Mouse (Mus musculus): Measurements from ENCODE around the gene Myo16. TPM values are rescaled to one million over a fixed set of nuclear protein-coding genes. Genes with fewer than 3 reads are reported as not detected.

The Myo16 gene
- total and polyA plus RNA-seq, 3 experiments: 1.4 to 3.8 TPM; not detected in 1

DNA sequence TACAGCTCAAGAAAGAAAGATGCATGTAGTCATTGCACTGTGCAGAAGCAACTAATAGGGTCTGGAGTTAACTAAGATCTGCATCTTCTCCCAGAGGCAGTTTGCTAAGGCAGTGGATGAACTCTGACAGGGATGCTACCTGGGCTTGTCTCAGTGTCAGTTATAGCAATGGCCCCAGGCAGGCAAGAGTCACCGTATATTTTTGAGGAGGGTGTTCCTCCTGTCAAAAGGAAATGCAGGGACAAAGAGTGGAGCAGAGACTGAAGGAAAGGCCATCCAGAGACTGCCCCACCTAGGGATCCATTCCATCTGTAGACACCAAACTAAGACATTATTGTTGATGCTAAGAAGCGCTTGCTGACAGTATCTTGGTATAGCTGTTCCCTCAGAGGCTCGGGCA lies 7.4 kb downstream of the Myo16 start:
- H3K4me1 ChIP-seq (ENCODE audit: control insufficient read depth, insufficient read depth, low read length): no peaks in the 10 kb centered on the region
- TF ChIP-seq CTCF (IDR thresholded peaks at IDR 0.05) (no peak), EP300 (IDR thresholded peaks at IDR 0.05; ENCODE audit: insufficient read depth, low read depth, low read length) (no peak), POLR2A (IDR thresholded peaks at IDR 0.05; ENCODE audit: insufficient read depth, low read depth, low read length) (no peak)
- H3K27me3 ChIP-seq (ENCODE audit: control insufficient read depth, insufficient read depth, low read length): no peaks in the 10 kb centered on the region
- H3K4me3 ChIP-seq: no peak overlapping the region
- intact Hi-C loops (cut with DNase I): no loop called here
- no peaks in the 10 kb centered on the region for H3K36me3 ChIP-seq (ENCODE audit: control insufficient read depth, insufficient read depth, low read length)
- DNase-seq: no peak
- WGBS: 86% methylated on average over 3 of the region's 3 CpGs
- no peak overlapping the region for H3K9ac ChIP-seq (ENCODE audit: low read depth, low read length)
- no peaks in the 10 kb centered on the region for H3K79me2 ChIP-seq (replicated peaks; ENCODE audit: control insufficient read depth, insufficient read depth, low read length)
- no peak overlapping the region for H3K27ac ChIP-seq

DNA sequence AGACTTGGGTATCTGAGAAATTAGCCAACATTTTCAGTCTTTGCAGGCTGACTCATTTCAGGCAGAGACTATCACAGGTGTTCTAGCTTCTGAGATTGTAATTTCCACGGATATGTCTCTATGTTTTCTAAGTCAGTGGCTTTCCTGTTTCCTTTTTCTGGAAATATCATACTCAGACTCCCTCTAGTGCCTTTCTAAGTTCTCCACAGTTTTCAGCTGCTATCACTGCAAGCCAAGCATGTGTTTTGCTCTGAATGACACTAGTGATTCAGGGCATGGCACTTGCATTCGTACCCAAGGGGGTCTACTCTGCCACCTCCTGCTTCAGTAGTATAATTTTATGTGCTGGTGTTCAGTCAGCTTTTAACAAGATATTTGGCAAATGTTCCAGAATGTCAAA lies 11.2 kb downstream of the Myo16 start:
- H3K9ac ChIP-seq (ENCODE audit: low read depth, low read length): no peak overlapping the region
- TF ChIP-seq POLR2A (IDR thresholded peaks at IDR 0.05; ENCODE audit: insufficient read depth, low read depth, low read length) (no peak), EP300 (IDR thresholded peaks at IDR 0.05; ENCODE audit: insufficient read depth, low read depth, low read length) (no peak), CTCF (IDR thresholded peaks at IDR 0.05) (no peak)
- intact Hi-C loops (cut with DNase I): no loop called here
- no peaks in the 10 kb centered on the region for H3K4me1 ChIP-seq (ENCODE audit: control insufficient read depth, insufficient read depth, low read length)
- H3K4me3 ChIP-seq: no peak overlapping the region
- DNase-seq: no peak
- no peaks in the 10 kb centered on the region for H3K27me3 ChIP-seq (ENCODE audit: control insufficient read depth, insufficient read depth, low read length)
- no peaks in the 10 kb centered on the region for H3K79me2 ChIP-seq (replicated peaks; ENCODE audit: control insufficient read depth, insufficient read depth, low read length)
- no peak overlapping the region for H3K27ac ChIP-seq
- H3K36me3 ChIP-seq (ENCODE audit: control insufficient read depth, insufficient read depth, low read length): no peaks in the 10 kb centered on the region
- WGBS: 47% methylated on average over 2 of the region's 2 CpGs

DNA sequence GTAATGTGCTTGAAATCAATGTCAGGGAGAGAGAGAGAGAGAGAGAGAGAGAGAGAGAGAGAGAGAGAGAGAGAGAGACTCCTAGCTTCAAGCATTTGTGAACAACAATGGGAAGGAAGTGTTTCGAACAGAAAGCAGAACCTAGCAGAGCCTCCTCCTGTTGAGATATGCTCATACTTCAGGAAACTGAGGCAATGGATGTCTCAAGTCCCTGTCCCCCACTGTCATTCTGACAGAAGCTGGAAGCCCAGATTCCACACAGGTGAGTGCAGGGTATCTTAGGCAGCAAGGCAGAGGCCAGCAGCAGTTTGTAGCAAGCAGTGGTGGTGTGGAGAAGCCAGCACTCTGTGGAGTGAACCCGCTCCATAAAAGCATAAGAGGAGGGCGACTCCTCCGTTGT lies 14.6 kb downstream of the Myo16 start:
- DNase-seq: no peak
- H3K36me3 ChIP-seq (ENCODE audit: control insufficient read depth, insufficient read depth, low read length): no peaks in the 10 kb centered on the region
- no peaks in the 10 kb centered on the region for H3K79me2 ChIP-seq (replicated peaks; ENCODE audit: control insufficient read depth, insufficient read depth, low read length)
- H3K27me3 ChIP-seq (ENCODE audit: control insufficient read depth, insufficient read depth, low read length): no peaks in the 10 kb centered on the region
- no peak overlapping the region for H3K9ac ChIP-seq (ENCODE audit: low read depth, low read length)
- no peak overlapping the region for H3K27ac ChIP-seq
- intact Hi-C loops (cut with DNase I): no loop called here
- WGBS: 74% methylated on average over 4 of the region's 4 CpGs
- TF ChIP-seq EP300 (IDR thresholded peaks at IDR 0.05; ENCODE audit: insufficient read depth, low read depth, low read length): no peak
- TF ChIP-seq POLR2A (IDR thresholded peaks at IDR 0.05; ENCODE audit: insufficient read depth, low read depth, low read length): no peak
- no peaks in the 10 kb centered on the region for H3K4me1 ChIP-seq (ENCODE audit: control insufficient read depth, insufficient read depth, low read length)
- H3K4me3 ChIP-seq: no peak overlapping the region

DNA sequence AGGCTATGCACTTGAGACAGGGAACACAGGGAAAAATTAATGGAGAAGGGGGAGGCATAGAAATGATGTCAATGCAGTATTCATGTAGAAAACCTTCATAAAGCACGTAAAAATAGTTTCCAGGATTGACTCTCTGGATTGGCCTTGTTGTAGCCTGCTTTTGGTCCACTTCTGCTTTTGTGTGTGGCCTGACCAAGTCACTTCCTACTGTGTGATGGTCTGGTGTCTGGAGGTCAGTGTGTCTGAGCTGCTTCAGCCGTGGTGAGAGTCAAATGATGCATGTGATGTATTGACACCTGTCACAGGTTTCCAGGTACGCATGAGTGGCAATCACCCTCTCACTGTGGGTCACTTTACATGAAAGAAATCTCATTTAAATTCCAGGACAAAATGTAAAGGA lies 16.2 kb downstream of the Myo16 start:
- no peaks in the 10 kb centered on the region for H3K27me3 ChIP-seq (ENCODE audit: control insufficient read depth, insufficient read depth, low read length)
- no peaks in the 10 kb centered on the region for H3K36me3 ChIP-seq (ENCODE audit: control insufficient read depth, insufficient read depth, low read length)
- DNase-seq: no peak
- H3K4me3 ChIP-seq: no peak overlapping the region
- H3K79me2 ChIP-seq (replicated peaks; ENCODE audit: control insufficient read depth, insufficient read depth, low read length): no peaks in the 10 kb centered on the region
- TF ChIP-seq EP300 (IDR thresholded peaks at IDR 0.05; ENCODE audit: insufficient read depth, low read depth, low read length): no peak
- TF ChIP-seq POLR2A (IDR thresholded peaks at IDR 0.05; ENCODE audit: insufficient read depth, low read depth, low read length): no peak
- no peak for TF ChIP-seq CTCF (IDR thresholded peaks at IDR 0.05)
- H3K27ac ChIP-seq: no peak overlapping the region
- no peaks in the 10 kb centered on the region for H3K4me1 ChIP-seq (ENCODE audit: control insufficient read depth, insufficient read depth, low read length)
- no peak overlapping the region for H3K9ac ChIP-seq (ENCODE audit: low read depth, low read length)
- intact Hi-C loops (cut with DNase I): no loop called here
- 69% methylated on average over 3 of the region's 3 CpGs for WGBS

DNA sequence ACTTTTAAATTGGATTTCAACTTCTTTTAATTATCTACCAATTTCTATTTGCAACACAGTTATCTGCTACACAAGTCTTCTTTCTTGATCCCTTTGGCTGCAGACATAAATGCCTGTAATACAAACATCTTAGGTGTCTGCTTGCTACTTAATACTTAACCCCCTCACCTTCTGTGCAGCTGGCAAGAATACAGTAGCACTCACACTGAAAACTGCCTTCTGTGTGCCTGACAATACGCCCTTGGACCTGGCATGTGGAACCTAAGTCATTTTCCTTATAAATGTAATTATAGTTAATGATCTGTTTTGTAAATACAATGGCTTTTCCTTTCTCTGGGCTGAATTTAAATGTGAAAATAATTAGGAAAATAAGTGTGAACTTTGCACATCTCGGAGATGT lies 17.6 kb downstream of the Myo16 start:
- WGBS: 75% methylated on average over 2 of the region's 2 CpGs
- H3K4me3 ChIP-seq: no peak overlapping the region
- TF ChIP-seq CTCF (IDR thresholded peaks at IDR 0.05): no peak
- no peak for TF ChIP-seq POLR2A (IDR thresholded peaks at IDR 0.05; ENCODE audit: insufficient read depth, low read depth, low read length)
- TF ChIP-seq EP300 (IDR thresholded peaks at IDR 0.05; ENCODE audit: insufficient read depth, low read depth, low read length): no peak

DNA sequence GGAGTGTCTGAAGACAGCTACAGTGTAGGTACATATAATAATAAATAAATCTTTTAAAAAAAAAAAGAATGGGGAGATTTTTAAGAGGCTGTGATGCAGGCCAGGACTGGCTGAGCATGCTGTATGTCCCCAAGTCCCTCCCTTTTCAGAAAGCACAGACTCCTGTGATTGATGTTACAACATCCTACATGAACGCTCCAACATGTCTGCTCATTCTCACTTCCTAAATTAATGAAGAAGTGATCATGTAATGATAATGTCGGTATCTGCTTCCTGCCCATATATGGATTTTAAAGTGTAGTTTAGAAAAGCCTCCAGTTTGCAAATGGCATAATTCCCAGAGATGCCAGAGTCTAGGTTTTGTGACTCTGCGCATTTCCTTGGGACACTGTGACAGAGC lies 18.6 kb downstream of the Myo16 start:
- TF ChIP-seq EP300 (IDR thresholded peaks at IDR 0.05; ENCODE audit: insufficient read depth, low read depth, low read length): no peak
- TF ChIP-seq CTCF (IDR thresholded peaks at IDR 0.05): no peak
- no peak for TF ChIP-seq POLR2A (IDR thresholded peaks at IDR 0.05; ENCODE audit: insufficient read depth, low read depth, low read length)
- no peaks in the 10 kb centered on the region for H3K36me3 ChIP-seq (ENCODE audit: control insufficient read depth, insufficient read depth, low read length)
- WGBS: 89% methylated on average over 3 of the region's 3 CpGs
- H3K79me2 ChIP-seq (replicated peaks; ENCODE audit: control insufficient read depth, insufficient read depth, low read length): no peaks in the 10 kb centered on the region
- no peak overlapping the region for H3K4me3 ChIP-seq
- no peaks in the 10 kb centered on the region for H3K4me1 ChIP-seq (ENCODE audit: control insufficient read depth, insufficient read depth, low read length)
- H3K27ac ChIP-seq: no peak overlapping the region
- no peak overlapping the region for H3K9ac ChIP-seq (ENCODE audit: low read depth, low read length)
- intact Hi-C loops (cut with DNase I): no loop called here
- H3K27me3 ChIP-seq (ENCODE audit: control insufficient read depth, insufficient read depth, low read length): no peaks in the 10 kb centered on the region
- DNase-seq: no peak

More for the DNA sequence above, 17.6 kb downstream of the Myo16 start:
- Histone ChIP-seq H3K27ac (no peak overlapping the region), H3K79me2 (replicated peaks; ENCODE audit: control insufficient read depth, insufficient read depth, low read length) (no peaks in the 10 kb centered on the region), H3K36me3 (ENCODE audit: control insufficient read depth, insufficient read depth, low read length) (no peaks in the 10 kb centered on the region), H3K9ac (ENCODE audit: low read depth, low read length) (no peak overlapping the region), H3K4me1 (ENCODE audit: control insufficient read depth, insufficient read depth, low read length) (no peaks in the 10 kb centered on the region), H3K27me3 (ENCODE audit: control insufficient read depth, insufficient read depth, low read length) (no peaks in the 10 kb centered on the region)
- intact Hi-C loops (cut with DNase I): no loop called here
- DNase-seq: no peak

Data from heart, adult 2 months (tissue).